Mouse (Mus musculus): ENCODE measurements around the gene Fam187b.

DNA sequence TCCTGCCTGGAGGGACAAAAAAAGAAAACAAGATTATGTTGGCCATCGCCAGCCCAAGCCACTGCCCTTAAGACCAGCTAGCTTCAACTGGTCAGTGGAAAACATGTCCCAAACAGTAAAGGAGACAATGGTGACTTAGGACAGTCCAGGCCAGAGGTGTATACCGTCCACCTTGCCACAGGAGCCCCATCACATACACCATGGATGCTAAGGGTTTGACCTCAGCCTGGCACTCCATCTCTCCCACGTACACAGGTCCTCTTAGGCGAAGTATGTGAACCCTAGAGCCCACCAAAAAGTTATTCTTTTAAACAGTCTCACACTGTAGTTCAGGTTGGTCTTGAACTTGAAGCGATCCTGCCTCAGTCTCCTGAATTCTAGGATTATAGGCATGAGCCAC, 10.7 kb upstream of the Fam187b start:
- TF ChIP-seq CTCF (IDR thresholded peaks at IDR 0.05) (no peak), EP300 (IDR thresholded peaks at IDR 0.05) (no peak)

Data from lung, postnatal 0 days (tissue).